Mouse (Mus musculus) erythroblast, embryonic 14.5 days (primary cell): ENCODE measurements around the gene Gdpd2.

Experiments
- GATA1 ChIP-seq: IDR thresholded peaks from 2 replicates; pipeline ENCODE4 v1.6.1; 2012; ENCODE audit warnings: low read length, inconsistent platforms, mixed read lengths
- TAL1 ChIP-seq: IDR thresholded peaks from 3 replicates; pipeline ENCODE4 v1.6.1; 2012; ENCODE audit warnings: low read length, inconsistent platforms, mixed read lengths

DNA sequence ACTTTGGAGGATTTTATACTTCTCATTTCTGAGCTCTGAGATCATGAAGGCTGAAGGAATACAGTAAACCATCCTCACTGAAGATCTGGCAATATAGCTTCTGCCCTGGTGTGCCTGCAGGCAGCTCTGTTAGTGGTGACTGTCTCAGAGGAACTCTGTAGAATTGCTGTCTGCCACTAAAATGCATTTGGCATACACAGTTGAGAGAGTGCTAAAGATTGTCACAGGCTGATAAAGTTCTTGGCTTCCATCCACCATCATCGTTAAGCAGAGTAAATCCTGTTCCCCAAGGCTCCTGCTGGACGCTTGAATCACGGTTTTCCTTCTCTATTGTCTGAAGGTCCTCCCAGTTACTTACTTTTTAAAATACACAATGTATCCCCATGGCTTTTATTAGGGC lies 43.1 kb upstream of the Gdpd2 start:
- TF ChIP-seq TAL1 (no peak), GATA1 (no peak)
